ENCODE assay signal across 8 mouse cellular contexts in genomic region chr7:110018117-110018630, GRCm38 (mm10). TPM values are rescaled to one million over a fixed set of nuclear protein-coding genes. Genes with fewer than 3 reads are reported as not detected.
DNase-seq lines count a peak whose midpoint lies in the region; ATAC-seq and TF ChIP-seq lines count a peak whose summit lies in the region.

Gene Ipo7, plus strand, starts transcription at chr7:110018274.

- DNase-seq in c-Kit-positive CD71-positive TER-119-positive erythroid progenitor cells, embryonic 14.5 days (ENCODE audit: low spot score) = peak; percentile 84
- peak; percentile 96 to 97 for DNase-seq in heart, postnatal 10 days
- DNase-seq in large intestine, adult 2 months (ENCODE audit: low read depth, low spot score) = peak; percentile 87
- peak; percentile 94 for DNase-seq in liver, postnatal 0 days
- DNase-seq in testis, postnatal 10 days (ENCODE audit: low spot score) = peak; percentile 90

- H3K4me3 ChIP-seq in E14TG2a.4 (replicated peaks; ENCODE audit: low read length) = peak within 1 kb of the TSS; percentile 99
- H3K4me3 ChIP-seq in forebrain, embryonic 13.5 days = peak within 1 kb of the TSS; percentile 100
- peak within 1 kb of the TSS; percentile 96 for H3K4me3 ChIP-seq in liver, postnatal 0 days (ENCODE audit: low read depth, low read length)
- peak within 1 kb of the TSS; percentile 99 for H3K4me3 ChIP-seq in neural tube, embryonic 14.5 days (ENCODE audit: low read depth, low read length)

- H3K27ac ChIP-seq in forebrain, embryonic 13.5 days = peak within 1 kb of the TSS; percentile 90
- H3K27ac ChIP-seq in liver, postnatal 0 days (ENCODE audit: low read depth) = peak within 1 kb of the TSS; percentile 96
- H3K27ac ChIP-seq in neural tube, embryonic 14.5 days (ENCODE audit: low read depth, low read length) = peak within 1 kb of the TSS; percentile 80

- intact Hi-C loops in heart, postnatal 10 days (cut with DNase I) = loop anchor here (2.0 kb wide), 1 partner anchor 25 kb away; no protein-coding TSS in a partner anchor

- H3K36me3 ChIP-seq in E14TG2a.4 (ENCODE audit: insufficient read depth, low read length) = peaks cover 29% of the 10 kb centered on the region
- H3K36me3 ChIP-seq in forebrain, embryonic 13.5 days (ENCODE audit: poor library complexity, severe bottlenecking) = no peaks in the 10 kb centered on the region
- no peaks in the 10 kb centered on the region for H3K36me3 ChIP-seq in liver, postnatal 0 days (replicated peaks; ENCODE audit: insufficient read depth, low read length)
- H3K36me3 ChIP-seq in neural tube, embryonic 14.5 days (ENCODE audit: control insufficient read depth, insufficient read depth, low read length) = no peaks in the 10 kb centered on the region

- H3K4me1 ChIP-seq in E14TG2a.4 (replicated peaks; ENCODE audit: low read depth, low read length) = peaks cover 44% of the 10 kb centered on the region
- peaks cover 19% of the 10 kb centered on the region for H3K4me1 ChIP-seq in forebrain, embryonic 13.5 days
- H3K4me1 ChIP-seq in liver, postnatal 0 days (ENCODE audit: insufficient read depth) = peaks cover 10% of the 10 kb centered on the region
- peaks cover 8% of the 10 kb centered on the region; the same call in 1 of the 2 replicates for H3K4me1 ChIP-seq in neural tube, embryonic 14.5 days (ENCODE audit: control insufficient read depth, insufficient read depth, low read length)

- no peaks in the 10 kb centered on the region for H3K27me3 ChIP-seq in E14TG2a.4 (ENCODE audit: insufficient read depth, low read length)
- H3K27me3 ChIP-seq in forebrain, embryonic 13.5 days = no peaks in the 10 kb centered on the region
- no peaks in the 10 kb centered on the region for H3K27me3 ChIP-seq in liver, postnatal 0 days (ENCODE audit: insufficient read depth, low read length)
- no peaks in the 10 kb centered on the region for H3K27me3 ChIP-seq in neural tube, embryonic 14.5 days (ENCODE audit: control insufficient read depth, insufficient read depth, low read length)

- TF ChIP-seq EP300 in liver, postnatal 0 days (IDR thresholded peaks at IDR 0.05; ENCODE audit: low read depth) = no peak

- TF ChIP-seq CTCF in E14TG2a.4 (conservative IDR thresholded peaks at IDR 0.05; ENCODE audit: low read length) = no peak
- 0 out of 2 replicates have a peak, but pooled peaks have one; percentile 14 for TF ChIP-seq CTCF in liver, postnatal 0 days (IDR thresholded peaks at IDR 0.05; ENCODE audit: low read depth)

- H3K9ac ChIP-seq in forebrain, embryonic 13.5 days = peak within 1 kb of the TSS; percentile 98
- H3K9ac ChIP-seq in liver, postnatal 0 days (replicated peaks) = peak within 1 kb of the TSS; percentile 98
- H3K9ac ChIP-seq in neural tube, embryonic 14.5 days (replicated peaks; ENCODE audit: low read depth, low read length) = peak within 1 kb of the TSS; percentile 96

- no peaks in the 10 kb centered on the region for H3K9me3 ChIP-seq in E14TG2a.4 (ENCODE audit: low read length)
- H3K9me3 ChIP-seq in forebrain, embryonic 13.5 days (replicated peaks) = no peaks in the 10 kb centered on the region
- no peaks in the 10 kb centered on the region; the same call in 1 of the 2 replicates for H3K9me3 ChIP-seq in liver, postnatal 0 days (ENCODE audit: low read length)
- no peaks in the 10 kb centered on the region for H3K9me3 ChIP-seq in neural tube, embryonic 14.5 days (ENCODE audit: control insufficient read depth, low read length)

- peak; percentile 99 for ATAC-seq in forebrain, embryonic 13.5 days
- ATAC-seq in liver, postnatal 0 days = peak; percentile 94
- peak; percentile 99 for ATAC-seq in neural tube, embryonic 14.5 days (ENCODE audit: low read depth)

- whole genome bisulfite sequencing in forebrain, embryonic 13.5 days = under 1% methylated on average over 48 of the region's 48 CpGs
- WGBS in large intestine, adult 2 months = under 1% methylated on average over 48 of the region's 48 CpGs
- WGBS in liver, postnatal 0 days (ENCODE audit: insufficient replicate concordance) = 0% methylated on average over 47 of the region's 48 CpGs
- under 1% methylated on average over 48 of the region's 48 CpGs for WGBS in neural tube, embryonic 14.5 days

- peak within 1 kb of the TSS; percentile 89 for H3K4me2 ChIP-seq in forebrain, embryonic 13.5 days
- H3K4me2 ChIP-seq in liver, postnatal 0 days (ENCODE audit: low read depth, low read length) = peak within 1 kb of the TSS; percentile 73
- H3K4me2 ChIP-seq in neural tube, embryonic 14.5 days (ENCODE audit: low read depth, low read length) = peak within 1 kb of the TSS; percentile 97

RNA-seq across cellular contexts. Expression of gene Ipo7, which starts in this region (rescaled TPM):
- 45.8 and 51.1 TPM in 2 replicates for polyA plus RNA-seq in forebrain, embryonic 13.5 days (2015; fragmentation: Nextera tagmentation; extraction: Ambion mirVana)
- 10 to 100 TPM; 89.1 to 98.3 TPM for total RNA-seq in heart, postnatal 10 days (2021)
- polyA plus RNA-seq in large intestine, adult 2 months (2012; rRNA removed) = 9.8 and 18.5 TPM in 2 replicates
- 10.7 and 11.9 TPM in 2 replicates for polyA plus RNA-seq in liver, postnatal 0 days (2015; fragmentation: Nextera tagmentation; extraction: Ambion mirVana)
- 19.1 and 25.9 TPM in 2 replicates for polyA plus RNA-seq in neural tube, embryonic 14.5 days (2014; fragmentation: Nextera tagmentation; extraction: Ambion mirVana)

Comparison
In these comparisons a context has a peak if more than half of its experiments do, and no peak if none do; other contexts are left out.
1. Peak in every context shown above with its lines: DNase-seq, ATAC-seq, H3K4me3 ChIP-seq and H3K27ac ChIP-seq.